Mouse (Mus musculus) heart, postnatal 0 days (tissue): ENCODE data around the gene Gm2a.

ENCODE experiments used
- CTCF ChIP-seq: IDR thresholded peaks from 2 replicates; pipeline ENCODE4 v1.5.1; 2016; ENCODE audit warnings: antibody characterized with exemption, control low read depth, low read depth
- EP300 ChIP-seq: IDR thresholded peaks from 2 replicates; pipeline ENCODE4 v1.6.1; 2016; ENCODE audit warnings: antibody characterized with exemption, low read depth

GRCm38 (mm10) chr11:55148461-55148860 lies 50.5 kb downstream of the Gm2a start:
- TF ChIP-seq CTCF (no peak), EP300 (no peak)
